Mouse (Mus musculus) thymus, adult 2 months (tissue): ENCODE measurements at regions not wholly inside any gene's neighbourhood (a gene's known extent, or its start where the extent isn't known, plus 50 kb on each side); places are given as distances from the start of the nearest gene placed in this dataset.

Experiments
- CTCF ChIP-seq: fragments of 200-500 bp; IDR thresholded peaks from 2 replicates; pipeline ENCODE4 v1.5.1; 2012; ENCODE audit warnings: mild to moderate bottlenecking, control low read depth, low read length, moderate library complexity, borderline replicate concordance; ENCODE audit not compliant: control insufficient read depth, poor library complexity, insufficient read depth; ENCODE audit errors: extremely low read depth
- POLR2A ChIP-seq: fragments of 200-500 bp; IDR thresholded peaks from 2 replicates; pipeline ENCODE4 v1.6.1; 2012; ENCODE audit warnings: mild to moderate bottlenecking, low read length, control low read depth, moderate library complexity; ENCODE audit not compliant: control insufficient read depth, poor library complexity, insufficient read depth; ENCODE audit errors: extremely low read depth

DNA sequence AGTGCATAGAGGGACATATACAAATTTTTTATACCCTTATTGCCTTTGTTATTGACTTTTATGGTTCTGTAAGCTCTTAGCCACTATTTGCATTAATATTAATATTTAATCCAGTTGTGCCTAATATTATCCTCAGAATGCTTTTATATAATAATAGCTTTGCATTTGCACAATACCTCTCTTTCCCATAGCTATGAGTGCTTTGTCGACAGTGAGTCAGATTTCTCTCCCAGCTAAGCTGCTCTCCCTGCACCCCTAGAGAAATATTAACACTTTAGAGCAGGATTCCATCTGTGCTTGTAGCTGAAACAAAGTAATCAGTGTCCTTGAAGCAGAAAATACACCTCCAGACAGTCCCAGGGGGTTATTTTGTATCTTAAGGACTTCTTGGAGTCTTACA, 288.6 kb upstream of the Arglu1 start:
- no peak for TF ChIP-seq POLR2A
- TF ChIP-seq CTCF: no peak
